In the genomic region with DNA sequence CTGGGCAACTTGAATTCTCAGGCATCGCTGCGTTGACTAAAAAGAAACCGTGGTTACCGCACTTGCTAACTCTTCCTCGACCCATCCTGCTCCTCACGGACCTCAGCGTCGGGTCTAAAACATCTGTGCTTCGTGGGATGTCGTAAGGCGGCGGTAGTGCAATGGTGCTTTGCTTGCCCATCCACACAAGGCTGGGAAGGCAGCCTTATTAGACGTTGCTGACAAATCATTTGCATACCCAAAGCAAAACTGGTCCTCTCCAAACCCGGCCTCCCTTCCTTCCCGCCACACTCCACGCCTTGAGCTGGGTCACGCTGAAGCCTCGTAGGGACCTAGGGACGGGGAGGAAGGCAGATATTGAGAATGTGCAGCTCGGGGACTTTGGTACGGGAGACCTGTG, we compare ENCODE assay signal across 8 mouse cellular contexts. TPM values are rescaled to one million over a fixed set of nuclear protein-coding genes. Genes with fewer than 3 reads are reported as not detected.
DNase-seq lines count a peak whose midpoint lies in the region; ATAC-seq and TF ChIP-seq lines count a peak whose summit lies in the region.

No protein-coding gene starts in this region.

- peak overlapping the region; percentile 90 for H3K4me3 ChIP-seq in liver, embryonic 14.5 days (ENCODE audit: insufficient read depth in 1 of 2, low read depth in 2 of 2, low read length in 2 of 2)
- H3K4me3 ChIP-seq in olfactory bulb, adult 2 months (ENCODE audit: insufficient read depth, low read depth, low read length), result peak overlapping the region; percentile 57

- no peaks in the 10 kb centered on the region; the same call in 1 of the 2 replicates for H3K36me3 ChIP-seq in liver, embryonic 14.5 days (replicated peaks; ENCODE audit: control insufficient read depth, insufficient read depth, low read depth)

- TF ChIP-seq EP300 in liver, embryonic 14.5 days (IDR thresholded peaks at IDR 0.05; ENCODE audit: low read depth), result no peak

- no peak for TF ChIP-seq CTCF in liver, embryonic 14.5 days (IDR thresholded peaks at IDR 0.05; ENCODE audit: low read depth)
- TF ChIP-seq CTCF in olfactory bulb, adult 2 months (IDR thresholded peaks at IDR 0.05; ENCODE audit: insufficient read depth, low read depth, low read length), result no peak

- peak overlapping the region; percentile 100 for H3K4me2 ChIP-seq in liver, embryonic 14.5 days (ENCODE audit: low read depth)

- TF ChIP-seq POLR2A in olfactory bulb, adult 2 months (IDR thresholded peaks at IDR 0.05; ENCODE audit: insufficient read depth, low read depth, low read length), result no peak

- under 1% methylated on average over 21 of the region's 21 CpGs for whole genome bisulfite sequencing in liver, embryonic 14.5 days (ENCODE audit: insufficient replicate concordance)
- under 1% methylated on average over 21 of the region's 21 CpGs for WGBS in olfactory bulb, adult 2 months

- H3K4me1 ChIP-seq in liver, embryonic 14.5 days (replicated peaks; ENCODE audit: control insufficient read depth in 2 of 2, insufficient read depth in 2 of 2, low read length in 1 of 2), result peaks cover 17 to 20% of the 10 kb centered on the region in 2 experiments
- H3K4me1 ChIP-seq in olfactory bulb, adult 2 months (ENCODE audit: control insufficient read depth, insufficient read depth, low read length), result peaks cover 8% of the 10 kb centered on the region

- peak; percentile 55 for ATAC-seq in liver, embryonic 14.5 days (ENCODE audit: insufficient read depth)

- H3K27me3 ChIP-seq in liver, embryonic 14.5 days (ENCODE audit: control insufficient read depth, insufficient read depth, low read length), result no peaks in the 10 kb centered on the region

- peak; percentile 49 to 67 for DNase-seq in adrenal gland, postnatal 36 days
- DNase-seq in adrenal gland, adult 8-10 months, result no peak
- DNase-seq in right cerebral cortex, postnatal 4 days, result peak; percentile 34
- DNase-seq in right cerebral cortex, postnatal 14 days, result no peak
- peak; percentile 52 for DNase-seq in heart, postnatal 4 days
- peak in 2 of 3 experiments; percentile 34 to 45 for DNase-seq in liver, embryonic 14.5 days (ENCODE audit: low read depth in 3 of 3, low spot score in 3 of 3)
- DNase-seq in testis, postnatal 10 days (ENCODE audit: low spot score), result no peak

- no peaks in the 10 kb centered on the region for H3K9me3 ChIP-seq in liver, embryonic 14.5 days (ENCODE audit: control insufficient read depth, low read length)

- peak overlapping the region; percentile 79 for H3K27ac ChIP-seq in liver, embryonic 14.5 days
- H3K27ac ChIP-seq in olfactory bulb, adult 2 months (ENCODE audit: insufficient read depth, low read depth, low read length), result peak overlapping the region; percentile 38

- peak overlapping the region; percentile 82 for H3K9ac ChIP-seq in liver, embryonic 14.5 days (replicated peaks)

RNA-seq across cellular contexts. Expression of a gene that starts 0.6 kb away (rescaled TPM):
- total RNA-seq in adrenal gland, postnatal 36 days (2021), result 10 to 100 TPM; 32.9 to 34.2 TPM
- total RNA-seq in adrenal gland, adult 8-10 months (2022), result 10 to 100 TPM; 26.5 to 32.2 (median 31.0) TPM
- total RNA-seq in heart, postnatal 4 days (2021), result 10 to 100 TPM; 14.8 to 16.0 TPM
- polyA plus RNA-seq in liver, embryonic 14.5 days (2012; rRNA removed), result 1.8 and 3.0 TPM in 2 replicates
- 2.8 and 2.9 TPM in 2 replicates for polyA plus RNA-seq in liver, embryonic 14.5 days (2014; fragmentation: Nextera tagmentation; extraction: Ambion mirVana)
- not detected in 2 replicates for polyA plus RNA-seq in olfactory bulb, adult 2 months (2012; ENCODE audit: insufficient read depth, insufficient read length, low replicate concordance, missing spikeins)

Comparison
In these comparisons a context has a peak if more than half of its experiments do, and no peak if none do; other contexts are left out.
1. DNase-seq: peak in adrenal gland, postnatal 36 days (2 of 2), right cerebral cortex, postnatal 4 days (single experiment), heart, postnatal 4 days (single experiment) and liver, embryonic 14.5 days (2 of 3); none in adrenal gland, adult 8-10 months (single experiment), right cerebral cortex, postnatal 14 days (single experiment) and testis, postnatal 10 days (single experiment).